Mouse (Mus musculus) gastrocnemius, postnatal 10 days (tissue): ENCODE results near the gene Ddx4. TPM values are rescaled to one million over a fixed set of nuclear protein-coding genes. Genes with fewer than 3 reads are reported as not detected.
A peak's percentile ranks its signal among the peaks of the same experiment; 100 is the strongest.
"Not testable (repeated sequence)": the region's sequence is repeated elsewhere in the genome, so short reads cannot be mapped to it uniquely, and the experiment has no call there.

ENCODE experiments used
- DNase-seq: peaks from one replicate; pipeline ENCODE4 v3.0.0; 2021; ENCODE audit warnings: mixed read lengths
- total RNA-seq, 2 experiments: library from RNA; stranded (reverse); gene quantifications; 2 replicates each; pipeline ENCODE4 v1.2.3; 2021

Ddx4 gene
- total RNA-seq, 2 experiments from 2014 or later, result 0.11 to 0.12 TPM

- DNase-seq, result no peak
Measured at GRCm38 (mm10) chr13:112636498-112636897, 15.8 kb downstream of the Ddx4 start.

GRCm38 (mm10) chr13:112635174-112635837, 17.0 kb downstream of the Ddx4 start:
- no peak for DNase-seq

- no peak for DNase-seq
Measured at GRCm38 (mm10) chr13:112625566-112625965, 26.7 kb downstream of the Ddx4 start.

GRCm38 (mm10) chr13:112624622-112625021, 27.7 kb downstream of the Ddx4 start:
- DNase-seq, result no peak

DNA sequence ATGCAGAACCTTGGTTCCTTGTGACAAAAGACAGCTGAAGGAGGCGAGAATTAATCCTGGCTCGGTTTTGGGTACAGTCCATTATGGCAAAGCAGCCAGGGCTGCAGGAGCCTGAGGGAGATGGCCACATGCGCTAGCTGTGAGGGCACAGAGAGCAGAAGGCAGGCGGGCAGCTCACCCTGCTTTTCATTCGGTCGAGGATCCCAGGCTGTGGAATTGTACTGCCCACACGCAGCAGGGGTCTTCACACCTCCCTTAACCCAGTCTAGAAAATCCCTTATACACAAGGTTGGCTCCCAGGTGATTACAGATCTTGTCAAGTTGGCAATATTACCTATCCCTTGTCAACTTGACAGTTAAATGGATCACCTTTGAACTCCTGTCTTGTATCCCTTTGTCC, 28.6 kb downstream of the Ddx4 start:
- no peak for DNase-seq

GRCm38 (mm10) chr13:112621592-112621991, 30.7 kb downstream of the Ddx4 start:
- no peak for DNase-seq

DNA sequence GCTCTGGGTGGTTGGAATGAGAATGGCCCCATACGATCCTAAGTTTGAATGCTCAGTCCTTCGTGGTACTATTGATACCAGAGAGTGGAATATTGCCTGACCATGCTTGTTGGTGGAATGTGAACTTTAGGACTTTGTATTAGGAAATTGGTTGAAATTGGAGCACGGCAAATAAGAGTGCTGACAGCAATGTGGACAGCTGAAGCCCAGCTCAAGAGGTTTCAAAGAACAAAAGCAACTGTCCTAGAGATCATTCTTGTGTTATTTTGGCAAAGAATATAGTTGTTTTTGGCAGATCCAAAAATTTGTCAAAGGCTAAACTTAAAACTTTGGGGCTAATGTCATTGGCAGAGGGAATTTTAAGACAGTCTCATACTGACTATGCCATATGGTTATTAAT, 43.7 kb downstream of the Ddx4 start:
- DNase-seq, result no peak

GRCm38 (mm10) chr13:112604411-112604810, 47.9 kb downstream of the Ddx4 start:
- no peak for DNase-seq

- DNase-seq, result no peak
Measured at GRCm38 (mm10) chr13:112603839-112604238, 48.4 kb downstream of the Ddx4 start.

- DNase-seq, result no peak
Measured at GRCm38 (mm10) chr13:112602607-112603006, 49.7 kb downstream of the Ddx4 start.

DNA sequence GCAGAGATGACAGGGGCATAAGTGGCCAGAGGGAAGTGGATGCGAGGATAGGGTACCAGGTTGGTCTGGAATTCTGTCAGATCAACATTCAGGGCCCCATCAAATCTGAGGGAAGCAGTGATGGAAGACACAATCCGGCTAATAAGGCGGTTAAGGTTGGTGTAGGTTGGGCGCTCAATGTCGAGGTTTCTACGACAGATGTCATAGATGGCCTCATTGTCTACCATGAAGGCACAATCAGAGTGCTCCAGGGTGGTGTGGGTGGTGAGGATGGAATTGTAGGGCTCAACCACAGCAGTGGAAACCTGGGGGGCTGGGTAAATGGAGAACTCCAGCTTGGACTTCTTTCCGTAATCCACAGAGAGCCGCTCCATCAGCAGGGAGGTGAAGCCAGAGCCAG, 58.0 kb downstream of the Ddx4 start, which contains the start of gene Il31ra:
TSS of gene Il31ra (minus strand) at position 101 of the 400 bp plus-strand sequence.
- not testable (repeated sequence) for DNase-seq

DNA sequence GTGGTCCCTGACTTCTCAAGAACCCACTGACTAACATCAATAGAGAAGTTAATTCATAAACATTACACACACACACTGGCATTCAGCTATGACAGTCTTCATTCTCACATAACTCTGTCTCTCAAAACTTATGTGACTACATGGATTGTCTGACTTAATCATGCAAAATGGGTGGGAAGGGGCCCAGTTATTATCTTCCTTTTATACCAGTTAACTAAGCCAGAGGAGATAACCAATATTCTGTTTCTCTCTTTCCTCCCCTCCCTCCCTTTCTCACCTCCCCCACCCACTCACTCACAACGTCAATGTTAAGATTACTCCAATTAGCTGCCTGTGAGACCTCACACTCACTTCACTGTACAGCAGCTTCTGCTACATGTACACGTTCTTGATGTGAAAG, 62.0 kb downstream of the Ddx4 start:
- no peak for DNase-seq

DNA sequence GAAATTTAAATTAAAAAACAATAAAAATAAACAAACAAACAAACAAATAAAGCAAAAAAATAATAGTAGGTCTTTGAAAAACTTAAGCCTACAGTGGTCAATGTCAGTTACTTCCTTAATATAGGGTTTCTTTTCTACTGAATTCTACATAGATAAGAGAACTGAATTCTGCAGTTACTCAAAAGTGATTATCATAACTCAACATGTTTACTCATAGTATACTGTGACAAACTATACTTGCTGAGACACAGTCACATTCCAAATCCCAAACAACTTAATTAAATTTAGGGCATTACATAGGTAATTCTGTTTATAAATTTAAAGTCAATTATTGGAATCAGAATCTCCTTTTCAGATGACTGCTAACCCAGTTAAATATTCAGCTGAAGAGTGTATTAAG, 62.6 kb downstream of the Ddx4 start:
- DNase-seq, result no peak

- DNase-seq, result no peak
Measured at GRCm38 (mm10) chr13:112584556-112585237, 67.6 kb downstream of the Ddx4 start.

DNA sequence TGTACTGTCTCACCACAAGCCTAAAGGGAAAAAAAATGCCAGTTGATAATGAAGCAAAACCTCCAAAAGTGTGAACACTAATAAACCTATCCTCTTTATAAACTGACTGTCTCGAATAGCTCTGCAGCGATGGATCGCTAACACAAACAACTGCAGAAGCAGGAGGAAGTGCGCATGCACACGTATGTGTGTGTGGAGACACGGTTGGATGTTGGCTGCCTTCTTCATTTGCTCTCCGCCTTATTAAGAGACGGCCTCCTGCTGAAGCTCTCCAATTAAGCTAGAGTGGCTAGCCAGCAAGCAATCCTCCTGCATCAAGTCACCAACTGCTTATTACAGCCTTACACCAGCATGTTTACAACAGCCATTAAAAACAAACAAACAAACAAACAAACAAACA, 70.0 kb downstream of the Ddx4 start:
- DNase-seq, result no peak

- DNase-seq, result no peak
Measured at GRCm38 (mm10) chr13:112581796-112582195, 70.5 kb downstream of the Ddx4 start.

DNA sequence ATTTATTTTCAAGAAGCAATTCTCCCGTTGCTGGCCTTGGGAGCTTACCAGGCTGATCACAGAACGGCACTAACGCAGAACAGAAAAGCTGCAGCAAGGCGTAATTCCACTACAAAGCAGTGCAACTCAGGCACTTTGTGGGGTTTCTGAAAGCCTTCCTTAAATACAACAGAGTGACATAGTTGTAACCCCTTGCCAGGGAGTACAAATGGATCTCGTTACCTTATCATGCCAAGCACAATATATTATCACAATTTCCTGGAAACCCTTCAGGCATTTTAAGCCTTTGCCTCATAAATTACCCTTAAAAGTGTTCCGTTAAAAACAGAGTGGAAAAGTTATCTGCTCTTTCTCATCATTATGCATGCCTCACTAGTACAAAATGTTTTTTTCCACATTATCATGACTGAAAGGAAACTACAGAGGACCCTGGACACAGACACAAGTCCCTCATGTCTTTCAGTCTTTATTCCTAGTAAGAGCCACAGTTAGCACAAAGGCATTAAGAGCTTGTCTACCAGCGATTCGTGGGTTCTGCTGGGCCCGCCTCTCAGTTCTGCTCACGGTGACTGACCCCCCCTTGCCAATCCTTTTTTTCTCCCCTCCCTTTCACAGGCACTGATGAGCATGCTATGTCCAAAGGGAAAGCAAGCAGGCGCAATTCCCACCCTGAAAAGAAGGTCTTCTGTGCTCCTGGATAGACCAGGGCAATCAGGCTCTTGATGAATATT, 71.5 kb downstream of the Ddx4 start:
- no peak for DNase-seq

GRCm38 (mm10) chr13:112578041-112578440, 74.2 kb downstream of the Ddx4 start:
- DNase-seq, result peak; percentile 100

DNA sequence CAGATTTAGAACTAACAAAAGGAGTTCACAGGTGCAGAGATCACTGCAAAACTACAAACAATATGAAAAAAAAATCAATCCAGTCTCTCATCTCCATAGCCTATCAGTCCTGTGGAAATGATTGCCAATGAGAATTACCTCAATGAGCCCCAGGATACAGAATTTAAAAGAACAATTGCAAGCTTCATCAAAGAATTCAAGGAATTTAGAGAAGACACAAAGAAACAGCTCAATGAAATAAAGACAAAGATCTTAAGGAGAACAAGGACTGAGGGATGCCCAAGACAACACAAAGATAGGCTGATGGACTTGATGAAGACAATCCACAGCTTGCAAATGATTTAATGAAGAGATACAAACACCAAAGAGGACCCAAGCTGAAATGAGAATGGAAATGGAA, 78.5 kb downstream of the Ddx4 start:
- DNase-seq, result no peak

DNA sequence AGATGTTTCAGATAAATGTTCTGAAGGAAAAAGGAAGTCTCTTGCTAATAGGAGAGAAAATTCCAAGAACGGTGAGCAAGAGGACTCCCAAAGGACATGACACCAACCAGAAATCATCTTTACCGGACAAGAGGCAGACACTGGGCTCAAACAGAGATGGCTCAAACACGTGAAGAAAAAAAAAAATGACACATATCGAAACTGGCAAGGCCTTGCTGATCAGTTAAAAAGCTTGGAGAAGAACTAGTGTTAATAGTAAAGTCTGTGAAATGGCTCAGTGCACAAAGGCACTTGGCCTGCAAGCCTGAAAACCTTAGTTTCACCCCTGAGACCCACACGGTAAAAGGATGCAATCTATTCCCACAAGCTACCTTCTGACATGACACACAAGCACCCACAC, 81.5 kb downstream of the Ddx4 start:
- no peak for DNase-seq

- no peak for DNase-seq
Measured at GRCm38 (mm10) chr13:112569606-112570005, 82.7 kb downstream of the Ddx4 start.

GRCm38 (mm10) chr13:112560554-112561138, 91.6 kb downstream of the Ddx4 start:
- DNase-seq, result no peak

GRCm38 (mm10) chr13:112556501-112556900, 95.8 kb downstream of the Ddx4 start:
- no peak for DNase-seq
